Mouse (Mus musculus): ENCODE measurements at regions not wholly inside any gene's neighbourhood (a gene's known extent, or its start where the extent isn't known, plus 50 kb on each side); places are given as distances from the start of the nearest gene placed in this dataset.

DNA sequence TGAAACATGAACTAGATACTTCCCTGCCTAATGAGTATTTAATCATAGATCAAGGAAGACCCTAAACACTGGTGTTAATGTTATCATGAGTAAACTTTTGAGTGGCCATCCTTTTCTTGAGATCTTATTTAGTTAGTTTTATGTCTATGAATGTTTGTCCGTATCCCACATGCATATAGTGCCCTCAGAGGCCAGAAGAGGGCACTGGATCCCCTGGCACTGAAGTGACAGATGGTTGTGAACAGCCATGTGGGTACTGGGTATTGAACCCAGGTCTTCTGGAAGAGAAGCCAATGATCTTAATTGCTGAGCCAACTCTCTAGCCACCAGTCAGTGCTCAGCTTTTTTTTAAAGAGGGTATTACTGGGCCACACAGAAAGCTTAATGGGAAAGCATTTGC is 408.6 kb upstream of the Hnrnpa3 start:
- DNase-seq (ENCODE audit: extremely low spot score in 1 of 2, low spot score in 2 of 2) = no peak
- intact Hi-C loops (cut with DNase I) = no loop called here

DNA sequence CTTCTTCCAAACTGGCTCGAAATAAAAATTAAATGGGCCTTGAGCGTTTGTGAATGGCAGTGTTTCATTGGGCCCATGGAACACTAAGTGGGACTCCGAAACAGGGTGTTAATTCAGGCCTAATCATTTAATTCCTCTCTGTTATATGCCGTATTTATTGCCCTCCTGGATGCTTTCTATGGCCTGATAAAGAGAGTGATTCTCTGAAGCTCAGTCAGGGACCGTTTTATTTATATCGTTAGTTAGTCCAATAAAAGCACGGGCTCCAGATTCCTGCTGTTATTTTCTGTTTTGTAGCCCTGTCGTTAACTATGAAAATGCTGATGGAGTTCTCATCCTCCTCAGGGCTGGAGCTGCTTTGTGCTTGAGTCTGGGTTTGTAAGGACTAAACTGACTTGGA is 406.2 kb upstream of the Hnrnpa3 start:
- intact Hi-C loops (cut with DNase I) = no loop called here
- no peak for DNase-seq (ENCODE audit: extremely low spot score in 1 of 2, low spot score in 2 of 2)

DNA sequence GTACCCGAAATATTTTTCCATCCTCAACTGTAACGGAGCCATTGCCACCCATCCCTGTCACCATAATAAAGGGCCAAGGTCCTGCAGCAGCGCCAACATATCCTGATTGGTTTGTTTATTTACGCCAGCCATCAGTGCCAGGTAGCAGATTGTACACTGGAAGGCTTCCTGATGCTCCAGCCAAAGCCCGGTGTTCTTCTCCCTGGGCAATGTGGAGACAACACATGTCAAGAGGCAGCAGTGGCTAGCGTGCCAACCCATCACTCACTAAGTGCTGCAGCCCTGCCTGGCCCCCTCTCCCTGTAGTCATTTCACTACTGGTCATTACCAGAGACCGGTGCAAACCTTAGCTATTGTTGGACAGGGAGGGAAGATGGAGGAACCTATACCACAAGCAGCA is 393.8 kb upstream of the Hnrnpa3 start:
- no peak for DNase-seq (ENCODE audit: extremely low spot score in 1 of 2, low spot score in 2 of 2)
- intact Hi-C loops (cut with DNase I) = no loop called here

DNA sequence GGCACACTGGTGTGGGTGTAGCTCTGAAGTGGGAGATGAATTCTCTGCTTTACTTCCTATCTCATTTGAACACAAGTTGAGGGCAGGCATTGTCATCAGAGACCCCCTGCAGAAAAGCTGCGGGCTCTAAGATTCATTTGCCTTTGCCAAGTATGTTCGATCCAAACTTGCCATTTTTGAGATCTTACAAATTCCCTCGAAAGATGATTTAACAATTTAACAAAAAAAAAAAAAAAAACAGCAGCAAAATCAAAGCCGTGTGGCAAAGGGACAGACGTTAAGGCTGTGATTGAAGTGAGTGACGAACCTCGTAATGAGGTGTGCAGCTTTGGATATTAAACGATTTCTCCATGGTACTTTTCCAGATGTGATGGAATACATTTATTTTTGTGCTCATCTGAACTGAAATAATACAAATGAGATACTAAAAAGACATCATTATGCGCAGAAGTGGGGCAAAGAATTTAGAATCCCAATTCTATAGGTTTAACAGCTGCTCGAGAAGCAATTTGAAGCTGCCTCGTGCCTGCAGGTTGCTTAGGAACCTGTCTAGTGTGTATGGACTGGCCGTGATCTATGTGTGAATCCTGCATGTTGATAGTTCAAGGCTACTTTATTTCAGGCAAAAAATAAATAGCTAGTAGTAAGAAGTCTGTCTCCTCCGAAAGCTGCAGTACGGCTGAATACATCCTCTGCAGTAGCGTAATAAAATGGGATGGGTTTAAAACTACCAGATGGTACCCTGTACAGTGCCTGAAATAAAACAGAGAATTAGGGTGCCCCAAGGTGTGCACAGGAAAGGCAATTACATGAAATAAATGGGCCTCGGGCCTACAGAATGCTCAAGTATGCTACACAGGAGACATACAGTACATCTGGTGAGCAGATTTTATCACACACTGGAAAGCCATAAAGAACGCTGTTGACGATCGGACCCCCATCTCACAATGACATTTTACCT is 393.0 kb upstream of the Hnrnpa3 start:
- intact Hi-C loops (cut with DNase I) = no loop called here
- DNase-seq (ENCODE audit: extremely low spot score in 1 of 2, low spot score in 2 of 2) = no peak

DNA sequence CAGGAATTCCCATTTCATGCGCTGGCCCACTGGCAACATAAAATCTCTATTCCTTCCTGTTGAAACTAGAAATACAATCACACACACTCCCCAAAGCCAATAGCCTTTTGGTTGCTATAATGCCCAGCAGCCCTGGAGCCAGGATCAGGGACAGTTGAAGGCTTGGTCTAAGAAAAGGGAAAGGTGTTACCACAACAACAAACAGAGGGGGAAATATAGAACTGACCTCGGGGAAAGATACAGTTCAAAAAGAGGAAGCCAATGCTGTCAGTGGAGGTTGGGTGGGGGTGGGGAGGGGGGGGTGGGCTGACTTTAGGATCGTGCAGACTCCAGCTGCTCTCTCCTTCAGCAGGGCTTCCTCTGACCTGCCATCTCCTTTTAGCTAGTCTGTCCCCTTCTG is 391.1 kb upstream of the Hnrnpa3 start:
- no peak for DNase-seq (ENCODE audit: extremely low spot score in 1 of 2, low spot score in 2 of 2)
- intact Hi-C loops (cut with DNase I) = no loop called here

DNA sequence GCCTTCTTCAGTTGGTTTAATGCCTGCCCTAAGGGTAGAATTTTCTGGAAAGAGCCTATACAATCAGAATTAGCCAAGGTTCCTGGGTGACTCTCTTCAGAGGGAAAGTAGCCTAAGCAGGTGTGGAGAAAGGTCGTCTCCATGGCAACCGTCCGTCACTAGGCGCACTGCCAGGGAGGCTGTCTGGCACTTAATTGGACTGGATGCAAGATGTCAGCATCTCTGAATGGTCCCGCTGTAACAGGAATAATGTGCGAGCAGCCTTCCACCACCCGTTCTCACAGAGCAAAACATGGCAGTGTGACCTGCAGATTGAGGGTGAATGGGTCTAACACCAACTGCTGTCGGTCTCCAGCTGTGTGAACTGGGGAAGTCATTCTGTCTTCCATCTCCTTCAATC is 389.6 kb upstream of the Hnrnpa3 start:
- DNase-seq (ENCODE audit: extremely low spot score in 1 of 2, low spot score in 2 of 2) = peak in 1 of 2 experiments; percentile 32
- intact Hi-C loops (cut with DNase I) = no loop called here

DNA sequence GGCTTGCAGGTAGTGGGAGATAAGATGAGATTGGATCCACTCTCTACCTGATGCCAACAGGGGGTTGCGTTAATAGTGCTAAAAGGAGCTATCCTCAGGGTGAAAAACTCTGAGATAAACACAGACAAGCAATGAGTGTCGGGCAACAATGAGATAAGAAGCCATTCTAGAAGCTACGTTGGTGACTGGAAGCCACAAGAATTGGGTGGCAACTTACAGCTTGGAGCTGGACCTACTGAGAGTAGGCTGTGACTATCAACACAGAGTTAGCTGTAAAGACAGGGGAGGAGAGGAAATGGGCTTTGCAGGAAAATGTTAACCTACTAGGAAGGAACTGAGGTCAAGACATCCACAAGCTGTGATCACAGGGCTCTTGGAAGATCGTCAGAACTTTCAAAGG is 388.9 kb upstream of the Hnrnpa3 start:
- no peak for DNase-seq (ENCODE audit: extremely low spot score in 1 of 2, low spot score in 2 of 2)
- intact Hi-C loops (cut with DNase I) = no loop called here

DNA sequence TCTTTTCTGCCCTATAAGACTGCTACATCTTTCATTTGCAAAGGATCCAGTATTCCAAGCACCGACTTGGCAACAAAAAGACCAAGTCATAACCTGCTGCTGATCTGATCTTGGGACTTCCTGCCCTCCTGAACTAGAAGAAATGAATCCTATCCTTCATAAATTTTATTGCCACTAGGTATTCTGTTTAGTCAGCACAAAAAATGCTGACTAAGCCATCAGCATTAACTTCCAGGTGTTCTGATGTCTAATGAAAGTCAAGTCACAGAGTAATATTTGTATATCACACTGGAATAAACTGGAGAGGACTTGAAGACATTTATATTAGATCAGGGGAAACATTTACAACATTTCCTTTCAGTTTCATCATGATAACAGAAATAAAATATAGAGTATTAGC is 371.2 kb upstream of the Hnrnpa3 start:
- intact Hi-C loops (cut with DNase I) = no loop called here
- DNase-seq (ENCODE audit: extremely low spot score in 1 of 2, low spot score in 2 of 2) = no peak

DNA sequence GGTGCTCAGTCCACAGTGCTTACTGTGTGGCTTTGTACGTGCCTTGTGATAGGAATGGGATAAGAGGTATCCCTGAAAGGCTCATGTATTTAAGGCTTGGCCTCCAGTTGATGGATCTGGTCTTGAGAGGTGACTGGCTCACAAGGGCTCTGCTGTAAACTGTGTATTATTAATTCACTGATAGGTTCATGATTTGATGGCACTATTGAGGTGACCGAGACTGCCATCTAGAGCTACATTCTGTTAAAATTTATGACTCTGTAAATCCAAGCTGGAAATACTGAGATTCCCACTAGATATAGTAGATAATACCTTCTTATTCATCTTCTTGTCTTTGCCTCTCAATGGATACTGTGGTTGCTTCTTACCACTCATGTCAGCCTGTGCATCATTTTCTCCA is 367.4 kb upstream of the Hnrnpa3 start:
- DNase-seq (ENCODE audit: extremely low spot score in 1 of 2, low spot score in 2 of 2) = no peak
- intact Hi-C loops (cut with DNase I) = no loop called here

DNA sequence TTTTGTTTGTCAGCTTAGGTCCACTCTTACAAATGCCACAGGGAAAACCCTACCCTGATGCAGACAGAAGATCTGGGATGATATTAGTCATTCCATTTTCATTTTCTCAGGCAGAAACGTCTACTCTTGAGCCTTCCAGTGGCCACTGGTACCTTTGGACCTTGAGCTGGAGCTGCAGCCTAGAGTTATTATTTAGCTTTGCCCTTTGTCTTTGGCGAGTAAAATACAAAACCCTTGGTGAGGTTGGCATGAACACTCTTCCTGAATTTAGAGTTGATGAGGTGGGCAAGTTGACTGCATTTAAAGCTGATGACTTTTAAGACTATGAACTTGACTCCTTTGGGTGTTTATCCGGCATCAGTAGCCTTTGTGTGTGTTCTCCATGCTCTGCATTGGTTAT is 352.2 kb upstream of the Hnrnpa3 start:
- no peak for DNase-seq (ENCODE audit: extremely low spot score in 1 of 2, low spot score in 2 of 2)
- intact Hi-C loops (cut with DNase I) = no loop called here

DNA sequence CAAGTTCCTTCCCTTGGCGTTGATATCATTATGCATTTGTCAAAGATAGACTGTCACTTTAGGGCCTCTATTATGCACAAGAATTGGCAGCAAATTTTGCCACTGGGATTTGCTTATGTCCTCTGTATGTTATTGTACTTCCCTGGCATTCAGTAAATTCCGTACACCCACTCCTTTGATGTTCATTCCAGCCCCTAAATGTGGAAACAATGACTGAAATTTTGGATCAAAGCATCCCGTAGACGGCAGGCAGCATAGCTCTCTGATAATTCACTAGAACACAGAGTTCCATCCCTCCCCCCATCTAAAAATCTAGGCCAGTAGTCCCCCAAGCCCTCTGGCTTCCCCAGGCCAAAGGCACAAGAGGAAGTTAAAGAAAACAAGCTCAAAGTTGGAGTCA is 347.9 kb upstream of the Hnrnpa3 start:
- intact Hi-C loops (cut with DNase I) = loop anchor here (5.0 to 10.0 kb wide), 3 partner anchors 159 to 609 kb away; partner anchors contain the start of gene Hoxd8
- no peak for DNase-seq (ENCODE audit: extremely low spot score in 1 of 2, low spot score in 2 of 2)

DNA sequence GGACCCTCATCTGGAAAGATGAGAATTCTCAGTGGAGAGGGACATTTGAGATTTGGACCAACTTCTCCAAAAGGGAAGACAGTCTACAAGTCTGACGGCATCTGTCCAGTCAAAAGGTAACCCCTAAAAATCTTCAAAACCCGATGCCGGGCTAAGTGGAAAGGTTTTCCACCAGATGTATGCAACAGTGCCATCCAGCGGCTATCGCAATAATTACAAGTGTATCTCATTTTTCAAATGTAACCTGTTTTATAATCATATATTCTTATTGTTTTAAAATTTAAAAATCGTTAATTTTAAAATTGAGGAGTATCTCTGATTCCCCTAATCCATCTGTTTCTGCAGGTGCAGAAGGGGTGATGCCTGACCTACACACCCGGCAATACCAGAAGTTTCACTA is 346.8 kb upstream of the Hnrnpa3 start:
- intact Hi-C loops (cut with DNase I) = loop anchor here (5.0 to 10.0 kb wide), 3 partner anchors 160 to 610 kb away; partner anchors contain the start of gene Hoxd8
- peak; percentile 31 to 52 for DNase-seq (ENCODE audit: extremely low spot score in 1 of 2, low spot score in 2 of 2)

DNA sequence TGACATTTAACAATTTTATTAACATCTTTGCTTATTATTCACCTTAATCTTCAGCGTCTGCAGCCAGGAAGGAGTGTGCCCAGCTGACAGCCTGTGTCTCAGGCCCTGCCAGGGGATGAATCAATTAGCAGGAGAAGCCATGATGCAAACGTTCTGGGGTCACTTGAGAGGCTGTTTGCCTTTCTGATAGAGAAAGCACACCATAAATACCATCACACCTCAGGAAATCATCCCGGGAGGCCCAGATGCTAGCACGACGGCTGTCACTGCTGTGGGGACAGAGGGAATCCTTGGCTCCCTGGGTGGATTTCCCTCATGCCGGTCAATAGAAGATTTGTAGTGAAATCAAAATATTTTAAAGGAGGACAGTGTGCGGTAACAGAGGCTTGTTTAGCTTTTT is 343.7 kb upstream of the Hnrnpa3 start:
- DNase-seq (ENCODE audit: extremely low spot score in 1 of 2, low spot score in 2 of 2) = no peak
- intact Hi-C loops (cut with DNase I) = loop anchor here (10.0 kb wide), 1 partner anchor 269 kb away; no protein-coding TSS in a partner anchor

DNA sequence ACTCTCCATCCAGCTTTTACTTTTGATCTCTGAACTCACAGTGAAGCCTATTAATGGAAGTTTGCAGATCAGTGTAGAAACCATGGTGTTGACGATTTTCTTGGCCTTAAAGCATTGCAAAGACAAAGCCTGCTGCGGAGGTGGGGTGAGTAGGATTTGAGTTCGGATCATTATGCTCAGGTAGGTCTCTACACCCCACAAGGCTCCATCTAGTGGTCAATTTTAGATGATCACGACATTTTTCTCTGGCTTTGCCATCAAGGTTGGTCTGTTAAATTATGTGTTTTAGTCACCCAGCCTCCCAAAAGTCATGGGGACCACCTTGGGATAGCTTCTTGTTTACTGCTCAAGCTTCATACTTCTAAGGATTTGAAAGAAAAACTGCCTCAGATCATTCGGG is 340.9 kb upstream of the Hnrnpa3 start:
- no peak for DNase-seq (ENCODE audit: extremely low spot score in 1 of 2, low spot score in 2 of 2)
- intact Hi-C loops (cut with DNase I) = loop anchor here (10.0 kb wide), 1 partner anchor 267 kb away; no protein-coding TSS in a partner anchor

DNA sequence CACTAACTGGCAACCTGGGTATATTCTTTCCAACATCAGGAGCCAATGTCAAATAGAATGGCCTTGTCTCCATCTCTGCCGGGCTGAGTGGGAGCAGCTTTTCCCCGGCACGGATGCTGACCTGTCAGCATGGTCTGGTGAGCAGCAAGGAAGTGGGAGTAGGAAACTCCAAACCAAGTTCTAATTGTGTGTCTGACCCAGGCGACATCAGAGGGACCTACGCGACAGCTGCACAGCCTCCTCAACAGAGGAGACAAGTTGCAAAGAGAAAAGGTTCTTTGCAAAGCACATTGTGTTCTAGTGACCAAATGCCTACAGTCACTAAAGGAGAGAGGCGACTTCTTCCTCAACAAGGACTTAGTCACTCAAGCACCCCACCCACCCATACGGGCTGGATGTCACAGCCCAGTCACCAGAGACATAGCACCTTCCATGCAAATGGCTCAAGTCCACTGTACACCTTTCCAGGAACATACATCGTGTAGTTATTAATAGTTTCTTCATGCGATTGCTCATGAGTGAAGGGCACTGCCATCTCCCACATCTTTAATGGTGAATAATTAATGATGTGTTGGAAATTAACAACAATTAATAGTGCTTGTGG is 334.8 kb upstream of the Hnrnpa3 start:
- intact Hi-C loops (cut with DNase I) = no loop called here
- DNase-seq (ENCODE audit: extremely low spot score in 1 of 2, low spot score in 2 of 2) = no peak

DNA sequence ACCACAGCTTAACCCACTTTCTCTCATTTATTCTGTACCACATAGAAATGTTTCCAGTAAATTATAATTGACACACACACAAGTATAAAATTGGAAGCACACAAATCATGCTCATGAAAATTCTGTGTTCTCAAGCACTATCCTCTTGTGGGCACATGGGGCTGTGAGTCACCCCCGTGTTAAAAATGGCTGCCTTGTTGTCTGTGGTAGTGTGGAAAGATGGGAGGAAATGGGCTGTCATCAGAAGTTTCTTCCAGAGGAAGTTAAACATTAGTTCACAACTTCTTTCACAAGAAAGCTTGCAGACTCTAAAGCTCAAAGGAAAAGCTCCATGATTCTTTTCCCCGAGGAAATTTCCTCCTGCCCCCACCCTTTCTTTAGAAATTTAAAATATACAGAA is 329.5 kb upstream of the Hnrnpa3 start:
- no peak for DNase-seq (ENCODE audit: extremely low spot score in 1 of 2, low spot score in 2 of 2)
- intact Hi-C loops (cut with DNase I) = no loop called here

DNA sequence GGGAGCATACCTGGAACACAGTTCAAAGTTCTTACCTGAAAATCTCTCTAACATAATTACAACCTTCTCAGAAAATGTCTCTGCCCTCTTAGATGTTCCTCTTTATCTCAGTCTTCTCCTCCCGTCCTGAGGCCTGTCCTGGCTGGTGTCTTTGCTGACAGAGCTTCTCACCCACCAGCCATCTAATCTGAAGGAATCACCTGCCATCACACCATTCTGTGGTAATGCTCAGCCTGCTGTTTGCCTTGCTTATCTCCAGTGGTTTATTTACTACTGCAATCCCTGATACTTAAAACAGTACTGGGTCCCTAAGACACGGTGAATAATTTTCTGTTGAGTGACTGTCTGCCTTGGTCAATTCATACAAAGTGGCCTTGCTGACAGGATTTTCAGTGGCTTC is 317.8 kb upstream of the Hnrnpa3 start:
- DNase-seq (ENCODE audit: extremely low spot score in 1 of 2, low spot score in 2 of 2) = no peak
- intact Hi-C loops (cut with DNase I) = no loop called here

DNA sequence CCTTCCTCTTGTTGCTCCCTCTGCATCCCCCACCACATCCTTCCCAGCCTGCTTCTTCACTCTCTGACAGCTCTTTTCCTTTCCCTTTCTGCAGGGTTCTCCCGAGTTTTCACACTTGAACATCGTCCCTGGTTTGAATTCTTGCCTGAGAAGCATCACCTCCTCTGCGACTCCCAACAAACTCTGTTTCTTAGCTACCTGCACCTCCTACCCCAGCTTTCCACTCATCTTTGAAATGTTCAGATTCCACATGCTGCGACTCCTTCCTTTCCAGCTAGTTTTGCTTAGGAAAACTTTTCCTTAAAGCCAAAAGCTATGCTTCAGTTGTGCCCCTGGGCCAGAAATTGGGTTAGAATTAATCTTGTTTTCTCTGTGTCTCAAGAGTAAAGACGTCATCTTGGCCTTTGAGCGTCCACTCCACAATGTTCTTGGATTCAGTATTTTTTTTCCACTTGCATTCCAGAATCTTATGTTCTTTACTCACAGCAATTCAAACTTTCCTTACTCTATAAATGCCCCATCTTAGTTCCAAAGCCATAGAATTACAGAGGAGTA is 317.3 kb upstream of the Hnrnpa3 start:
- DNase-seq (ENCODE audit: extremely low spot score in 1 of 2, low spot score in 2 of 2) = no peak
- intact Hi-C loops (cut with DNase I) = no loop called here

DNA sequence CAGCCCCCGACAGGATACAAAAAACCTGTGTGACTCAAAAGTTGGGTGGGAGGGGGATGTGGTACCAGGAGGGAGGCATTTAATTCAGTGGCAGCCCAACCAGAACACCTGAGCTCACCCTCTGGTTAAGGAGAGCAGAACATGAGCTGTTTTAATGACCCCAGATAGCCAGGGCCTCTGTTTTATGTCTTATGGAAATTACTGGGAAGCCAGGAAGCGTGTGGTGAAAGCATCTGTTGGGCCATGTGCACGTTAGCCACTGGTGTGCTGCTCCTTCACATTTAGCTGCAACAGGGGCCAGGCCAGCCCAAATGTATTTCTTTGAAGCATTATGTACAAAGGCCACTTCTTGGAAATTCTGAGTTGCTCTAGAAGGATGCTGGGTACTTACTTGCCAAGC is 308.2 kb upstream of the Hnrnpa3 start:
- intact Hi-C loops (cut with DNase I) = no loop called here
- no peak for DNase-seq (ENCODE audit: extremely low spot score in 1 of 2, low spot score in 2 of 2)

DNA sequence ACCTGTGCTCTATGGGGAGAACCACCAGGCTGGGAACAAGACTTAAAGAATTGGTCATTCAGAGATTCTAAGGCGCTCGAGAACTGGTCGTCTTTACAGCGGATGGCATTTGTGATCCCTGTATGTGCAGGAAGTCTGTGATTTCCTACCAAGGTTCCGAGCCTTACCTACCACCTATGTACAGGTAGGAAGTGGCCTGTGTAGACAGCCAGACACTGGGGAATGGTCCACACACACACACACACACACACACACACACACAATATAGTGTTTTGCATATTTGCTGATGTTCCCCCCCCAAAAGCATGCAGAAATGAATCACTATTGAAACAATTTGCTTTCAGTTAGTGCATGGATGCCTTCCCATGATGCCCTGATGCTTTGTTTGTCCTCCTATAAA is 307.1 kb upstream of the Hnrnpa3 start:
- intact Hi-C loops (cut with DNase I) = no loop called here
- DNase-seq (ENCODE audit: extremely low spot score in 1 of 2, low spot score in 2 of 2) = no peak
